10 mouse cellular contexts compared by ENCODE assay signal in the genomic region with DNA sequence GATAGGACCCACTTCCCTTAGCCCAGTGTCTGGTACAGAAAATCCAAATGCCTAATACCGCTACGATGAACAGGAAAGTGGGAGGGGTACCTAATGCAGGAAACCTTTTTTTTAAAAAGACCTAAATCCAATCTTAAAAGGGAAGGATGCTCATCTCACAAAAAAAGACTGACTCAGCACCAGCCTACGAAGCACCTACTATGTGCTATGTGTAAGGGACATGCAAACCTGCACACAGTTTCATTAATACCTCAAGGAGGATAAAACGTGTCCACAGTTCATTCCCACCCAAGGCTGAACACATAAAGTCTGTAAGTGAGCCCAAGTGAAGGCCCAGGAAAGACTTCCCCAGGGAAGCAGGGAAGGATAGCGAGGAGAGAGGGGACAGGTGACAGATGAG. TPM values are rescaled to one million over a fixed set of nuclear protein-coding genes. Genes with fewer than 3 reads are reported as not detected.
DNase-seq lines count a peak whose midpoint lies in the region; ATAC-seq and TF ChIP-seq lines count a peak whose summit lies in the region.
"Had no signal": no experiment of that assay in that cellular context is flagged by ENCODE, and none has a peak within 500 bp of the region (broad histone marks: within the 10 kb centered on the region; RNA-seq: fewer than 3 reads in every experiment).

No protein-coding gene starts in this region.

- WGBS in heart, embryonic 14.5 days = 86% methylated on average over 5 of the region's 5 CpGs
- 90% methylated on average over 5 of the region's 5 CpGs for WGBS in forebrain, embryonic 14.5 days
- 87% methylated on average over 5 of the region's 5 CpGs for WGBS in midbrain, embryonic 10.5 days

- H3K4me2 ChIP-seq in heart, embryonic 14.5 days (ENCODE audit: low read length) = no peak overlapping the region
- H3K4me2 ChIP-seq in CH12.LX (ENCODE audit: insufficient read depth, low read depth, poor library complexity, severe bottlenecking) = no peak overlapping the region
- peak overlapping the region; percentile 56; the same call in 1 of the 2 replicates for H3K4me2 ChIP-seq in forebrain, embryonic 14.5 days (ENCODE audit: low read length)

- TF ChIP-seq POLR2A in CH12.LX (IDR thresholded peaks at IDR 0.05; ENCODE audit: low read depth, low read length) = no peak

- H3K27me3 ChIP-seq in heart, embryonic 14.5 days (ENCODE audit: control insufficient read depth, insufficient read depth, low read length) = no peaks in the 10 kb centered on the region
- no peaks in the 10 kb centered on the region for H3K27me3 ChIP-seq in CH12.LX (replicated peaks)
- no peaks in the 10 kb centered on the region for H3K27me3 ChIP-seq in forebrain, embryonic 14.5 days (replicated peaks; ENCODE audit: control insufficient read depth, insufficient read depth, low read length)
- H3K27me3 ChIP-seq in midbrain, embryonic 10.5 days (ENCODE audit: low read depth, poor library complexity, severe bottlenecking) = no peaks in the 10 kb centered on the region

- TF ChIP-seq CTCF in CH12.LX (conservative IDR thresholded peaks at IDR 0.05 in 1 of 2, IDR thresholded peaks at IDR 0.05 in 1 of 2; ENCODE audit: low read depth in 2 of 2, low read length in 2 of 2) = no peak

- peak overlapping the region; percentile 90; the same call in 1 of the 2 replicates for H3K9ac ChIP-seq in heart, embryonic 14.5 days (ENCODE audit: low read length)
- H3K9ac ChIP-seq in CH12.LX (ENCODE audit: insufficient read depth, low read depth) = no peak overlapping the region
- peak overlapping the region; percentile 95 for H3K9ac ChIP-seq in forebrain, embryonic 14.5 days (ENCODE audit: low read length)

- no peak for TF ChIP-seq RAD21 in CH12.LX (IDR thresholded peaks at IDR 0.05; ENCODE audit: low read depth, low read length)

- H3K4me3 ChIP-seq in heart, embryonic 14.5 days (ENCODE audit: control insufficient read depth in 1 of 2, insufficient read depth in 1 of 2, low read depth in 1 of 2, low read length in 2 of 2) = no peak overlapping the region
- no peak overlapping the region for H3K4me3 ChIP-seq in CH12.LX (replicated peaks in 1 of 3; ENCODE audit: low read depth in 2 of 3, low read length in 2 of 3, poor library complexity in 1 of 3)
- H3K4me3 ChIP-seq in forebrain, embryonic 14.5 days (ENCODE audit: low read depth, low read length) = 0 out of 2 replicates have a peak overlapping the region, but pooled peaks have one; percentile 95
- H3K4me3 ChIP-seq in midbrain, embryonic 10.5 days = peak overlapping the region; percentile 94

- peaks cover 23% of the 10 kb centered on the region for H3K36me3 ChIP-seq in heart, embryonic 14.5 days (ENCODE audit: control insufficient read depth, insufficient read depth, low read length)
- H3K36me3 ChIP-seq in CH12.LX (replicated peaks in 1 of 2; ENCODE audit: control insufficient read depth in 1 of 2, insufficient read depth in 1 of 2, low read length in 1 of 2) = peaks cover 8 to 48% of the 10 kb centered on the region in 2 experiments
- peaks cover 19% of the 10 kb centered on the region for H3K36me3 ChIP-seq in forebrain, embryonic 14.5 days (ENCODE audit: control insufficient read depth, insufficient read depth, low read length)
- peaks cover 48% of the 10 kb centered on the region for H3K36me3 ChIP-seq in midbrain, embryonic 10.5 days

- in situ Hi-C loops in CH12.LX (cut with MboI; ENCODE audit: low pct_ligation_motif_present, low pct_unique_long_range_greater_than_20kb, low sequenced_read_pairs) = no loop called here

- no peak for ATAC-seq in heart, embryonic 14.5 days (ENCODE audit: insufficient number of reproducible peaks, insufficient read depth, low FRiP score, low read depth)
- no peak for ATAC-seq in forebrain, embryonic 14.5 days
- no peak for ATAC-seq in frontal cortex, adult (ENCODE audit: low TSS enrichment)

- TF ChIP-seq EP300 in CH12.LX (IDR thresholded peaks at IDR 0.05; ENCODE audit: low read length) = no peak

- H3K79me2 ChIP-seq in CH12.LX (replicated peaks; ENCODE audit: control insufficient read depth, extremely low read depth, insufficient read depth, poor library complexity, severe bottlenecking) = peaks cover 12% of the 10 kb centered on the region

- H3K4me1 ChIP-seq in heart, embryonic 14.5 days (ENCODE audit: control insufficient read depth in 2 of 2, insufficient read depth in 2 of 2, low read length in 2 of 2) = peaks cover 10 to 22% of the 10 kb centered on the region in 2 experiments
- H3K4me1 ChIP-seq in CH12.LX (ENCODE audit: control insufficient read depth in 1 of 2, insufficient read depth in 2 of 2) = peaks cover 11 to 31% of the 10 kb centered on the region in 2 experiments
- peaks cover 19% of the 10 kb centered on the region for H3K4me1 ChIP-seq in forebrain, embryonic 14.5 days (ENCODE audit: control insufficient read depth, insufficient read depth, low read length)
- peaks cover 51% of the 10 kb centered on the region for H3K4me1 ChIP-seq in midbrain, embryonic 10.5 days

- no peaks in the 10 kb centered on the region for H3K9me3 ChIP-seq in heart, embryonic 14.5 days (ENCODE audit: control insufficient read depth, low read length)
- H3K9me3 ChIP-seq in CH12.LX (replicated peaks; ENCODE audit: low read length) = no peaks in the 10 kb centered on the region
- H3K9me3 ChIP-seq in forebrain, embryonic 14.5 days (replicated peaks; ENCODE audit: control insufficient read depth, low read length) = no peaks in the 10 kb centered on the region
- H3K9me3 ChIP-seq in midbrain, embryonic 10.5 days (replicated peaks) = no peaks in the 10 kb centered on the region

- no peak overlapping the region for H3K27ac ChIP-seq in heart, embryonic 14.5 days (replicated peaks in 1 of 2; ENCODE audit: control insufficient read depth in 1 of 2, insufficient read depth in 1 of 2, low read depth in 2 of 2, low read length in 2 of 2)
- H3K27ac ChIP-seq in CH12.LX (ENCODE audit: insufficient read depth, low read depth) = no peak overlapping the region
- H3K27ac ChIP-seq in forebrain, embryonic 14.5 days (ENCODE audit: low read depth, low read length) = no peak overlapping the region
- no peak overlapping the region for H3K27ac ChIP-seq in midbrain, embryonic 10.5 days (replicated peaks)

- DNase-seq in heart, adult 9 months (ENCODE audit: low spot score in 2 of 2) = no peak
- DNase-seq in CH12.LX (ENCODE audit: extremely low read depth) = no peak
- no peak for DNase-seq in forebrain, embryonic 14.5 days (ENCODE audit: low spot score)
- no peak for DNase-seq in midbrain, embryonic 10.5 days (ENCODE audit: low spot score)
- DNase-seq in natural killer cell, adult 2 months (ENCODE audit: low spot score in 2 of 2) = no peak
- DNase-seq in retina, embryonic 14.5 days (ENCODE audit: low spot score) = no peak
- DNase-seq: left cerebral cortex, postnatal 4 days had no signal

- dilution Hi-C loops in CH12.LX (cut with MboI; ENCODE audit: extremely low pct_ligation_motif_present, extremely low pct_unique_long_range_greater_than_20kb, low sequenced_read_pairs) = no loop called here

TF ChIP-seq in CH12.LX, 34 proteins besides CTCF, POLR2A, EP300 and RAD21 (continues in another document):
- no peak for TF ChIP-seq MXI1 (IDR thresholded peaks at IDR 0.05; ENCODE audit: low read depth, low read length)
- peak; percentile 68 for TF ChIP-seq ZKSCAN1 (IDR thresholded peaks at IDR 0.05; ENCODE audit: borderline replicate concordance, low read depth, low read length)
- TF ChIP-seq GABPA (IDR thresholded peaks at IDR 0.05; ENCODE audit: insufficient replicate concordance, low read depth, low read length) = no peak
- TF ChIP-seq POLR2AphosphoS2 (IDR thresholded peaks at IDR 0.05; ENCODE audit: low read depth, low read length) = no peak
- TF ChIP-seq CHD1 (IDR thresholded peaks at IDR 0.05; ENCODE audit: low read depth, low read length) = no peak

RNA-seq across cellular contexts. Expression of a gene that starts 2.4 kb away (rescaled TPM):
- 42.7 and 46.3 TPM in 2 replicates for polyA plus RNA-seq in heart, embryonic 14.5 days (2014; fragmentation: Nextera tagmentation; extraction: Ambion mirVana)
- total RNA-seq in CH12.LX (2012; rRNA removed) (57.7 and 63.8 TPM in 2 replicates), CH12.LX (2014; rRNA removed) (56.2 and 59.0 TPM in 2 replicates)
- 70.6 and 75.4 TPM in 2 replicates for polyA plus RNA-seq in CH12.LX (2012; ENCODE audit: insufficient read length, low read depth)
- 73.9 and 78.0 TPM in 2 replicates for polyA plus RNA-seq in forebrain, embryonic 14.5 days (2014; fragmentation: Nextera tagmentation; extraction: Ambion mirVana)
- polyA plus RNA-seq in midbrain, embryonic 10.5 days (2016; fragmentation: Nextera tagmentation; extraction: Ambion mirVana) = 140 and 146 TPM in 2 replicates

RNA-seq across cellular contexts. Expression of a gene that starts 8.8 kb away (rescaled TPM):
- 10.4 and 10.5 TPM in 2 replicates for polyA plus RNA-seq in heart, embryonic 14.5 days (2014; fragmentation: Nextera tagmentation; extraction: Ambion mirVana)
- total RNA-seq in CH12.LX (2012; rRNA removed) (27.8 and 31.8 TPM in 2 replicates), CH12.LX (2014; rRNA removed) (13.7 and 14.1 TPM in 2 replicates)
- polyA plus RNA-seq in CH12.LX (2012; ENCODE audit: insufficient read length, low read depth) = 23.2 and 26.5 TPM in 2 replicates
- 16.9 and 17.6 TPM in 2 replicates for polyA plus RNA-seq in forebrain, embryonic 14.5 days (2014; fragmentation: Nextera tagmentation; extraction: Ambion mirVana)
- 20.5 and 20.8 TPM in 2 replicates for polyA plus RNA-seq in midbrain, embryonic 10.5 days (2016; fragmentation: Nextera tagmentation; extraction: Ambion mirVana)

RNA-seq across cellular contexts. Expression of a gene that starts 21.8 kb away (rescaled TPM):
- polyA plus RNA-seq in heart, embryonic 14.5 days (2014; fragmentation: Nextera tagmentation; extraction: Ambion mirVana) = 145 and 157 TPM in 2 replicates
- total RNA-seq in CH12.LX (2012; rRNA removed) (66.7 and 72.3 TPM in 2 replicates), CH12.LX (2014; rRNA removed) (15.9 and 19.5 TPM in 2 replicates)
- polyA plus RNA-seq in CH12.LX (2012; ENCODE audit: insufficient read length, low read depth) = 126 and 130 TPM in 2 replicates
- polyA plus RNA-seq in forebrain, embryonic 14.5 days (2014; fragmentation: Nextera tagmentation; extraction: Ambion mirVana) = 147 and 164 TPM in 2 replicates
- 126 and 128 TPM in 2 replicates for polyA plus RNA-seq in midbrain, embryonic 10.5 days (2016; fragmentation: Nextera tagmentation; extraction: Ambion mirVana)

RNA-seq across cellular contexts. Expression of a gene that starts 23.9 kb away (rescaled TPM):
- 125 and 129 TPM in 2 replicates for polyA plus RNA-seq in heart, embryonic 14.5 days (2014; fragmentation: Nextera tagmentation; extraction: Ambion mirVana)
- 94.3 and 106 TPM in 2 replicates for total RNA-seq in CH12.LX (2012; rRNA removed)
- total RNA-seq in CH12.LX (2014; rRNA removed) = 68.3 and 73.8 TPM in 2 replicates
- polyA plus RNA-seq in CH12.LX (2012; ENCODE audit: insufficient read length, low read depth) = 86.1 and 110 TPM in 2 replicates
- polyA plus RNA-seq in forebrain, embryonic 14.5 days (2014; fragmentation: Nextera tagmentation; extraction: Ambion mirVana) = 243 and 265 TPM in 2 replicates
- polyA plus RNA-seq in midbrain, embryonic 10.5 days (2016; fragmentation: Nextera tagmentation; extraction: Ambion mirVana) = 178 and 180 TPM in 2 replicates

RNA-seq across cellular contexts. Expression of a gene that starts 26.5 kb away (rescaled TPM):
- polyA plus RNA-seq in heart, embryonic 14.5 days (2014; fragmentation: Nextera tagmentation; extraction: Ambion mirVana) = 1.6 TPM in 2 replicates
- total RNA-seq in CH12.LX (2012; rRNA removed) (0.13 and 0.25 TPM in 2 replicates), CH12.LX (2014; rRNA removed) (0.38 TPM in 1 of 2 replicates, not detected in the other)
- polyA plus RNA-seq in CH12.LX (2012; ENCODE audit: insufficient read length, low read depth) = 0.71 and 1.2 TPM in 2 replicates
- 0.58 and 0.79 TPM in 2 replicates for polyA plus RNA-seq in forebrain, embryonic 14.5 days (2014; fragmentation: Nextera tagmentation; extraction: Ambion mirVana)
- 0.35 and 0.62 TPM in 2 replicates for polyA plus RNA-seq in midbrain, embryonic 10.5 days (2016; fragmentation: Nextera tagmentation; extraction: Ambion mirVana)
- total RNA-seq: hematopoietic stem cell, adult 5-6 weeks had no signal

Comparison
In these comparisons a context has a peak if more than half of its experiments do, and no peak if none do; other contexts are left out.
1. H3K4me3 ChIP-seq: peak in forebrain, embryonic 14.5 days (single experiment) and midbrain, embryonic 10.5 days (single experiment); none in heart, embryonic 14.5 days (0 of 2) and CH12.LX (0 of 3).